Mouse (Mus musculus) liver, embryonic 11.5 days (tissue): ENCODE results near the gene Rsph14. TPM values are rescaled to one million over a fixed set of nuclear protein-coding genes. Genes with fewer than 3 reads are reported as not detected.

Experiments
- polyA plus RNA-seq: library from polyadenylated mRNA; unstranded; fragments of >200 nt; fragmentation: Nextera tagmentation; extraction: Ambion mirVana; gene quantifications from 2 replicates; pipeline ENCODE4 v1.2.1, GENCODE M21; 2014

The Rsph14 gene
- polyA plus RNA-seq, 1 experiment from 2014 or later: not detected

Other genes starting within 250 kb of the Rsph14 start
- gene Gnaz, start 65.4 kb downstream of the Rsph14 start, polyA plus RNA-seq: 13.3 and 13.6 TPM in 2 replicates
- 6.5 and 7.8 TPM in 2 replicates for gene Rab36, start 4.5 kb upstream of the Rsph14 start, polyA plus RNA-seq
- gene Bcr, start 28.0 kb upstream of the Rsph14 start, polyA plus RNA-seq: 4.2 and 6.8 TPM in 2 replicates
- gene Specc1l, start 179.5 kb upstream of the Rsph14 start, polyA plus RNA-seq: 13.3 and 14.3 TPM in 2 replicates